Mouse (Mus musculus) R1 (cell line): Measurements from ENCODE around the gene Porcn.

Source experiments
- DNase-seq: peaks from one replicate; pipeline ENCODE4 v3.0.0-alpha.2; 2018; ENCODE audit warnings: low read depth, low spot score

Porcn gene

DNA sequence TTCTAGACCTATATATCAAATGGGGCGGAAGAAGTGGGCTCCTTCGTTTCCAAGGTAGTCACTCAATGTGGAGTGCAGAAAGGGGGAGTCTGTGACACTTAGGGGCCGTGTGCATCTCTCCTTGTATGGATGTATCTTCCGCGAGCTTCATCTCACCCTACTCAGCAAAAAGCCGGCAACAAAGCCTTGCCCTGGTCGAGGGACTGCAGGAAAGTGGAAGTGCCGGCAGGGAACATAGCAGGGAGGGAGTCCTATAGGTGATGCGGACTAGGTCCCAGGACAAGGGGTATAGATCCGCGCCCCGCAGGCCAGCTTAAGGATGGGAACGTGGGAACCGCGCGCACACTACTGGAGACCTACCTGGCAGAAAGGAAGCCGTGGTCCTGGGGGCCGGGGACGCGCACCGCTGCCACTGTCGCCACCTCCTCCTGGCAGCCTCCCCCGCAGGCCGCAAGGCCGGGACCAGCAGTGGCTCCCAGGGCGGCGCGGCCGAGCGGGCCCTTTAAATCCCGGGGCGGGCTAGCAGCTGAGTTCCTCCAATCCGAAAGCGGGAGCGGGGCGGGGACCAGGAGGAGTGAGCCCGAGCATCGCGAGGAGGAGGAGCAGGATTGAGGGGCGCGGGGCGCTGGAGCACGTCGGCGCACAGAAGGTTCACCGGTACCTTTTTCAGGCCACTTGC is at the start of gene Porcn:
Porcn (minus strand) TSS at position 511 of the 679 bp plus-strand sequence.
- peak; percentile 92 for DNase-seq

DNA sequence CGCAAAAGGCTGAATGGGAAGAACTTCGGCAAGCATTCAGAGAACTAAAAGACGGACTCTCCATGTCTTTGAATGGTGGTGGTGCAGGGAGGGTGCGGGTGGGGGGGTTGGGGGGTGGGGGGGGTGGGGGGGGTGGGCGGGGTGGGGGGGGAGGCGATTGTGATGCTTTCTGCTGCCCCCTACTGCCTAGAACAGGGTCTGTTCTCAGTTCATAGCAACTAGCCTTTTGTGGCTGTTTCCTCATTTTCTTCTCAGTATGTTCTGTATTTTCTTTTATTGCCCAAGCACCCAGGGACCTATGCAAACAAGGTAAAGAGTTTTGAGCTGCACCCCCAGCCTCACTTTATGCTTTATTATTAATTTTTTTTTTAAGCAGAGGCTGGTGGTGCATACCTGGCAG is 49.5 kb upstream of the Porcn start:
- DNase-seq, result no peak

DNA sequence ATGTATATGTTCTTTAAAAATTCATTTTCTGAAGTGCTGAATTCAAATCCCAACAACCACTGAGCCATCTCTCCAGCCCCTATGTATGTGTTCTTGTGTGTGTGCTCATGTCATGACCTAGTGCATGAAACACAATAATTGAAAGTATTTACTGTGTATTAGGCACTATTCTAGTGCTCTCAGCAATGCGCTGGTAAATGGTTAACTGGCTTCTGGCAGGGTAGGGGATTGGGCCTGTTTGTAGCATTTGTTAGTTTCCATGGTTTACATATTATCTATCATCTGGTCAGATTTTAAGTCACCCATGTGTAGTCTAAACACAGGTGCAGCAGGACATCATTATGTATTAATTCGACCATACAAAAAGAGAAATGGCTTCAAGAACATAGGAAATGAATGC is 47.4 kb upstream of the Porcn start:
- DNase-seq, result no peak

DNA sequence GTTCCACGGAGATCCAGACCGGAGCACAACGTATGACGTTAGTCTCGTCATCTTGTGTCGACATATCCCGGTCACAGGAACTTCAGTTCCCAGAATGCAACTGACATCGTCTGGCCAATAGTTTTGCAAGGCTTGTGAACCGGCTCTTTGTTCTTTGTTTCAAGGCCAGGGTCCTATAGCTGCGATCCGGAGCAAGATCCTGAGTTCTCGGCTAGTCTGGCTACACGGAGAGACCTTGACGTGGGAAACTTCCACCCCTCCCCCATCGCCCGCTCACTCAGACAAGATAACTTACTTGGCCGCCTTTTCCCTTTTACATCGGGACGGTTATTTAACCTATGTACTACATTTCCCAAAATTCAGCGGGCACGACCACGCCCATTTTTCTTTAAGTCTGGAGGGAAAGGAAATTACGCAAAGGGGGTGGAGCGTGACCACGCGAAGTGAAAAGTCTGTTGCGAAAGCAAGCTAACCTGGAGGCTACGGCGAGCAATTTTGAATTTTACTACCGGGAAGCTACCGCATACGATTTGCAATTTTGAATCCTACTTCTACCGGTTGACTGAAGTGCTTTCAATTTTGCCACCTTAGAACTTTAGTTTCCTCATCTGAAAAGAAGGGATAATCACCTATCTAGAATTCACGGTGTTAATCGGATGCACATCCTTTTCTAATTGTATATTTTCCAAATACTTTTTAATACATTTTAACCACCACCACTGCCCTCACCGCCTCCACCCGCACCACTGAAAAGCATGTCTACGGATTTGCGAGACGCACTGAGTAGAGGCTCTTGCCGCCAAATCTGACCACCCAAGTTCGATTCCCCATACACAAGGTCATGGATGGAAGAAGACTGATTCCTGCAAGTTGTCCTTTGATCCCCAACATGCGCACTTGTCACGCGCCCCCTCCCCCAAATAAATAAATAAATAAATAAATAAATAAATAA is 46.3 kb upstream of the Porcn start, which contains the start of gene Ftsj1:
Ftsj1 (minus strand) TSS at position 73 of the 952 bp plus-strand sequence.
- peak; percentile 95 for DNase-seq

DNA sequence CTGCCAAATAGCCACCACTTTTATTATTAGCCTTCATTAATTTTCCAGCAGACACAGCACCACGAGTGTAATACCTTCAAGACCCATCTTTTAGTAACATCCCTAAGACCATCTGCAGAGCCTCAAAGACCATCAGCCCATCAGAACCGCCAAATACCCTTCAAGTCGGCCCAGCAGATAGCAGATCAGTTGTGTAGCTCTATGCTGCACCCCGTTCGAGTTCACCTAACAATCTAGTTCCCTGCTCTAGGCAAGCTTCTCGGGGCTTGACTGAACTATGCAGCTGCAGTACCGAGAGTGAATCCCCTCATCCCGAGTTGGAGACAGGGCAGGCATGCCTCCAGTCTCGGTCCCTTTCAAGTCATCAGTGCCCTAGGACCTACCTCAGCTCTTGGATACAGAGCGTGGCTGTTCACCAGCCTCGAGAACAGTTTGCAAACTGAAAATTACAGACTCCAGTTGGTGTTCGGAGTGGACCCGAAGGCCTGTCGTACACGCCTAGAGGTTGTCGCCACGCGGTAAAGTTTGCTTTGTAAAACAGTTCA is 45.5 kb upstream of the Porcn start:
- DNase-seq, result no peak

DNA sequence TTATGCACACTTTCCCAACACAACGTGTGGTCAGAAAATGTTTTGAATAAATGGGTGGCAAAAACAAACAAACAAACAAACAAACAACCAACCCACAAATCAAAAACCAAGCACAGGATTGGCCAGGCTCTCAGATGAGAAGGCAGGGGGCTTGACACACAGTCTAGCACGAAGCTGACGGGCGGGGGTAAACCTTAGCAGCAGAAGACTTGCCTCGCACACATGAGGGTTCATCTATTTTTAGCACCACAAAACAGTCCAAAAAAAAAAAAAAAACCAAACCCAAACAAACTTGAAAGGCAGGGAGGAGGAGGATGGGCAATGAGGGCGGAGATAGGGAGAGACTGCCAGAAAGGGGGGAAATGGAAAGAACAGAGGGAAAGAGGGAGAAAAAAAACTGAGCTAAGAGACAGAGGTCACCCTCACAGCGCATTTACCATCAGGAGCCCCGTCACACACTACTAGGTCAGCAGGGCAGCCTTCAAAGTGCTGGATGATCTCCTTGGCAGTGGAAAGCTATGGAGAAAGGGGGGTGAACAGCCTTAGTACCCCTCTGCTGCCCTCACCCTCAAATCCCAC is 42.3 kb upstream of the Porcn start:
- no peak for DNase-seq

DNA sequence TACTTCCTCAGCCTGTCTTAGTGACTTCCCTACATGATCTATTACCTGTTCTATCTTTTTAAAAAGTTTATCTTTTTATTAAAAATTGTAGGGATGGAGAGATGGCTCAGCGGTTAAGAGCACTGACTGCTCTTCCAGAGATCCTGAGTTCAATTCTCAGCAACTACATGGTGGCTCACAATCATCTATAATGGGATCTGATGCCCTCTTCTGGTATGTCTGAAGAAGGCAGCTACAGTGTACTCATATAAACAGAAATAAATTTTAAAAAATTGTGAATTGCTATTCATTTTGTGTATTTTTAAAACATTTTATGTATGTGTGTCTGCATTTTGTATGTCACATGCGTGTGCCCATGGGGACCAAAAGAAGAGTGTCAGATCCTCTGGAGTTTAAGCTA is 41.4 kb upstream of the Porcn start:
- no peak for DNase-seq

DNA sequence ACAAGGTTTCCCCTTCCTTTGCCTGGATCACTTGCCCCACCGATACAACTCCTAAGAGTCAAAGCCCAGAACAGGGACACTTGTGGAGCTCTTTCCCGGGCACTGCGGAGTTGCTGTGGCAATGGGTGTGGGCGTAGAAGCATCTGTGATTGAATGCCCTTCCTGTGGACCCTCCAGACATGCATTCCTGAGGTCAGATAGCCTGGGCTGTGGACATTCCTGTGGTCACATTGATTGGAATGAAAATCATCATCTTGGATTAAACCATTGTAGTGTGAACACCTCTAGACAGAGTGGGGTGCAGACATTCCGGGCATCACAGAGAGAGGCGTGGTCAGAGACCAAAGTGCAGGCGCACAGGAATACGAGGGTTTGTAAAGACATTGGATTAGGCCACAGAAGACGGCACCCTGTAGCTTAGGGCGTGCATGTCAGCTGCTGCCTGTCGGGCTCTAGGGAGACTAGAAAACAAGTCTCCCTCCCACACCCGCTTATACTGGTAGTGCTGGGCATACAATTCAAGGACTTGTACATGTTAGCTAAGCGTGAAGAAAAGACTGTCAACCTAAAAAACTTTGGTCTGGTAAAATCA is 32.6 kb upstream of the Porcn start:
- DNase-seq, result peak; percentile 98

DNA sequence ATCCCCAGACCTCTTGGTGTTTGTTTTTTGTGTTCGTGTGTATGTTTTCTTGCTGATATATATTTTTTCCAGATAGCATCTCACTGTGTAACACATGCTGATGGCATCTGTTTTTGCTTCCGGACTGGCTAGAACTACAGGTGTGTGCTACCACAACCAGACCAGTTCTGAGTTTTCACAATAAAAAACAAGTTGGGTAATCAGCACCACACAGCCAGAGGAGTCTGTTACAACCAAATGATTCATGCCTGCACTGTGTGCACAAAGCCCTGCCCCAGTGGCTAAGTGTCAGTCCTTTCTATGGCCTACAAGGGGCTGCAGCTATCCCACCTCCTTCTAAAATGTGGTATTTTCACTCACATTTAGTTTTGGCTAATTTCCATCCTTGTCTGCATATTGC is 30.4 kb upstream of the Porcn start:
- no peak for DNase-seq

DNA sequence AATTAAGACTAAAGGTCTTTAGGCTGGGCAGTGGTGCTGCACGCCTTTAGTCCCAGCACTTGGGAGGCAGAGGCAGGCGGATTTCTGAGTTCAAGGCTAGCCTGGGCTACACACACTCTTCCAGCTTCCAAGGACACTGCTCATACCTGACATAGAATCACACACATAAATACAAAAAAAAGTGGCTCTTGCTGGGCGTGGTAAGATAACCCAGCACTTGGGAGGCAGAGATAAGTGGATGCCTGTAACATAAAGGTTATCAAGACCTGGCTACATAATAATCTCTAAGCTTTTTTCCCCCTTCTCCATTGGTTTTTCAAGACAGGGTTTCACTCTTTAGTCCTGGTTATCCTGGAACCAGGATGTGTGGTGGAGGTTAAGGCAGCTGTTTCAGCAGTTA is 27.3 kb upstream of the Porcn start:
- DNase-seq, result no peak

DNA sequence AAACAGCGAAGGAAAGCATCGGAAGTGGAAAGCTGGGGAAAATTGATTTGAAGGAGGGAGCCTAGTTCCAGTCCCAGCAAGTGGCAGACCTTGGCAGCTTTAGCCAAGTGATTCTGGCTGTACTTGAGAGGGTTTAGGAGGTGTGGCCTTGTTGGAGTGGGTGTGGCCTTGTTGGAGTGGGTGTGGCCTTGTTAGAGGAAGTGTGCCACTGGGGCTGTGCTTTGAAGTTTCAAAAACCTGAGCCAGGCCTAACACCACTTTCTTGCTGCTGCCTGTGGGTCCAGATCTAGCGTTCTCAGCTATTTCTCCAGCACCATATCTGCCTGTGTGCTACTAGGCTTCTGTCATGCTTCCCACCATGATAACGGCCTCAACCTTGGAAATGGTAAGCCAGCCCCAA is 23.9 kb upstream of the Porcn start:
- peak; percentile 82 for DNase-seq

DNA sequence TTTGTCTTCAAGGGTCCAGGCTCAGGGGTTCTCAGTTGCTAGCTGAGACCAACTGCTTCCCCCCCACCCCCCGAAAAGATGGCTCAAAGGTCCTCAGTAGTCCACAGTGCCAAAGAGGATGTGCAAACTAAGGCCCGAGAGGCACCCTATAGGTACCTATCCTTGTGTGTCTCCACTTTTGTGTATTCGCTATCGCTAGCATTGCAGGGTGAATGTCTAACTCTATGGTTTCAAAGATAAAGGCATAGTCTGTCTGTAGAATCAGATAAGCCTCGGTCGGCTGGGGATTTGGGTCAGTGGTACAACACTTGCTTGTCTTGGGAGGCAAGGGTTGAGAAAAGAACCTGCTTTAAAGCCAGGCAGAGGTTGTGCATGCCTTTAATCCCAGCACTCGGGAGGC is 17.1 kb upstream of the Porcn start:
- no peak for DNase-seq

DNA sequence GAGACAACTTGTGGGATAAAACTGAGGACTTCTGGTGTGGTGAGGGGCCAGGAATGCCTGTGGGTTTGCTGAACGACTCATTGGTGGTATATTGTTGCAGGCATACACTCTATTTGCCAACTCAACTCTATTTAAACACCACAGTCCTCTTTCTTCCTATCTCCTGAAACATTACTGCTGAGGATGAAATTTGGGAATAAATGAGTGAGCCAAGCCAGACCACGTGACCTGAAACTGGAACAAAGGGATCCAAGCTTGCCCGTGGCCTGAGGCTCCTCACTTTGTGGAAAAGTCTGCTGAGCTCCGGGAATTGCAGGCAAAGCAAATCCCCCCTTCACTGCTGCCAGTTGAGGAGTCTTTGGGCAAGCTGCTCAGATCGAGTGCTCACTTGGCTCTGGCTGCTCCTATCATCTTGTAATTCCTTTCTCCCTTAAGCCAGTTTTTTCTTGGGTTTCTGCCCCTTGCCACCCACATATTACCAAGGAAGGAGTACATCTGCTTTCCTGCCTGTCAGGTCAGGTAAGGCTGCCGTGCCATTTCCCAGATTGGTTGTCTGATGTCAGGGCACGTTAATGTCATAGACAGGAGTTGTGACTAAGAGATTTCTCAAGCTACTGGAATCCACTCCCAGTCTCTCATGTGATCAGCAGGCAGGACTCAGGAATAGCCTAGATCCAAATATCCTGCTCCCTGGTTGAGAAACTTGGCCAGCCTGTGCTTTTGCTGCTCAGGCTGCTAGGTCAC is 16.5 kb upstream of the Porcn start:
- DNase-seq, result no peak

DNA sequence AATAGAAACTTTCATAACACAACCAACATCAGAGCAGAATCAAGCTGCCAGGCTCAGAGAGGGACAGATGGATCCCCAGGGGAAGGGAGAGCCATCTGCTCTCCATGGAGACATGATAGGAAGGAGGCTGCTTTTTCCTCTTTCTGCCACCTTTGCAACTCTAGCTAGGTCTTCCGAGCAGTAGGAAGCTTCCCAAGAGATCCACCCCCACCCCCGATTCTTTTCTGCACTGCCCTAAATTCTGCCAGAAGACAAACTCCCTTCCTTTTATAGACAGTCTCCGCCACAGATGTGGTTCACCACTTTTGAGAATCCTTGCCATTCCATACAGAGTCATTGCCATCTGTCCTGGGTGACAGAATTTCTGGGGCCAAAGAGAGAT is 16.0 kb upstream of the Porcn start:
- DNase-seq, result no peak

DNA sequence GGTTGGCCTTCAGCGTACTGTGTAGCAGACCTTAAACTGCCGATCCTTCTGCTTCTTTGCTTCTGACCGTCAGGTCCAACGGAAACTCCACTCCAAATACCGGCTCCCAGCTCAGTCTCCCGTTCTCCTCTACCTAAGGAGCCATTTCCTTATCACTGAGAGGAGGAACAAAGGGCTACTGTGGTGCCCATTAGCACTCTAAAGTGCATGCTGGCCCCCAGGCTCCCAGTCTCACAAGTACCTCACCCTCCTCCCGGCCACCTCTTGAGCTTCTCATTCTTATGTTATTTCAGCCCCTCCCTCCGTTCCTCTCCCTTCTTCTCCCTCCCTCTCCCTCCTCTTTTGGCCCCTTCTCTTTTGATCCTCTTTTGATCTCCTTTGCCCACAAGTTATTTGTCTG is 13.3 kb upstream of the Porcn start:
- peak; percentile 93 for DNase-seq

DNA sequence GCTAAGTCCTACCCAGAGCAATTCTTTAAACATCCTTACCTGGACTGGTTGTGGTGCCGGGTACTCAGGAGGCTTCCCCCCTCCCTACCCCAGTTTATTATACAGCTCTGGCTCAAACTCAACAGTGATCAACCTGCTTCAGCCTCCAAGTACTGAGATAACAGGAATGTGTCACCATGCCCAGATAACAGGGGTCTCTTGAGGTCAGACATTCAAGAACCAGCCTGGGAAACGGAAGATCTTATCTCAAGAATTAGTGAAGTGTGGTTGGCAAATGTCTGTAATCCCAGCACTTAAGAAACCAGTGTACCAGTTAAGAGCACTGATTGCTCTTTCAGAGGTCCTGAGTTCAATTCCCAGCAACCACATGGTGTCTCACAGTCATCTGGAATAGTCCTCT is 11.8 kb upstream of the Porcn start:
- DNase-seq, result no peak

DNA sequence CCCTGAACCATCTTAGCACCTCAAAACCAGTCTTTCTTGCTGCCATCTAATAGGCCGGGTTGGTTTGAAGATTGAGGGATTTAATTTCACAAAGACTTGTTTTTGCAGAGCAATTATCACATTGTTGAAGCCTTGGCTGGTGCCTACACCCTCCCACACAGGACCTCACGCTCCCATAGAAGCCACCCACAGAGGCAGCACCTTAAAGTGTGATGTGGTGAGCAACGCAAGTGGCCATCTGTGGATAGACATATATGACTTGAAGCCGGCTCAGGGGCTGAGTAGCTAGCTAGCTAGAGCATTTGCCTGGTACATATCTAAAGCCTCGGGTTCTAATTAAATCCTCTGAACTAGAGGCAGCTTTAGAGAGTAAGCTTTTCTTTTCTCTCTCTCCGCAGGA is 11.1 kb upstream of the Porcn start:
- DNase-seq, result no peak

DNA sequence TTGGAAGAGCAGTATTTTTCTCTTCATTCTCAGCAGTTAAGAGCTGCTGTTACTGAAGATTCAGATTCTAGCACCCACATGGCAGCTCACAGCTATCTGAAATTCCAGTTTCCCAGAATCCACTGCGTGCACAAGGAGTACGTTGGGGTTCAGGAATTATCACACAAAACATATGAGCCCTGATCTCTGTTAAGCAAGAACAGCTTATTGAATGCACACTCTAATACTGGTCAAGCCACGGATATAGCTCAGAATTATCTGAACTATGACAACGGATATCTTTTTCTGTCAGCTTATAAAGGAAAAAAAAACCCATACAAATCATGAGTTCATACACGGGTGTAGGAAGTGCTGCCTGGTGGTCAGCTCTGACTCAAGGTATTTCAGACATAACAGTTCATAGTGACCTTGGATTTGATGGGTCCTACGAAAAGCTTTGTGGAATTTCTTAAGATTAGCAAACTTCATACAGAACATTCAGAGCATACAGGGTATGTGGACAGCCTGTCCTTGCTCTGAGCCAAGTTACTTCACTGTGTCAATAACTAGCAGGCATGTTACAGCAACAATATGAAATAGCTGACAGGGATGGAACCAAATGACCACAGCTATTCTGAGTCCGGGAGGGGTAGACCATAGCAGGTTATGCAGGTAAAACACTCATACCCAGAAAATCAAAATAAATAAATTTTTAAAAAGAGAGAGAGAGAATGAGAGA is 5.3 kb upstream of the Porcn start:
- no peak for DNase-seq

DNA sequence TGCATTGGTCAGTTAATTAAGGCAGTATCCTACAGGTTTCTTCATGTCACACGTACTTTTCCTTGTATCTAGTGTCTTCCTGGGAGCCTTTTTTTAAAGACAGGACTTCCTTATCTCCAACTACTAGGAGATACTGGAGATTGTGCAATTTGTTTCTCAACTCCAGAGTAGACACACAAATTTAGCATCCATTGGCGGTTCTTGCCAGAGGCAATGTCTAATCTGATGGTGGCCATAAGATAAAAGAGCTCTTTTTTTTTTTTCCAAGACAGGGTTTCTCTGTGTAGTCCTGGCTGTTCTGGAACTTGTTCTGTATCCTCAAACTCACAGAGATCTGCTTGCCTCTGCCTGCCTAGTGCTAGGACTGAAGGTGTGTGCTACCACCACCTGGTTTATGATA is 3.4 kb upstream of the Porcn start:
- DNase-seq, result no peak

DNA sequence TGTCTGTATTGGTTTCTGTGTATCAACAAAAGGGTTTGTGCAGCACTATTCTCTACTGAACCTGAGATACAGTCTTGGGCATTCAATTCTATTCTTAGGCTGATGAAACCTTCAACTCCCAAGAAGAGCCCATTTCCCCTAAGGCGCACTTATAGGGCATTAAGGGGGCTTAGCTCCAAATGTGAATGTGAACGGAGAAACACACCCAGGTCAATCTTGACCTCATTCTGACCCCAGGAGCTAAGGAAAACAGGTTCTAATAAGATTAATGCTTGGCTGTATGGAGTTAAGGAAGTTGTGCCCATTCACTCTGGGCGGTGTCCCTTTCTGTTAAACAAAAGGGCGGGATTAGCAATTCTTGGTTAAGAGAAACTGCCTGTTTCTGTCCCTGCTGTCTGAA is 899 bp upstream of the Porcn start:
- DNase-seq, result peak; percentile 98
